Mouse (Mus musculus) heart, embryonic 11.5 days (tissue): ENCODE data around the gene Asb6. TPM values are rescaled to one million over a fixed set of nuclear protein-coding genes. Genes with fewer than 3 reads are reported as not detected.

Source experiments
- polyA plus RNA-seq: library from polyadenylated mRNA; unstranded; fragments of >200 nt; fragmentation: Nextera tagmentation; extraction: Ambion mirVana; gene quantifications from 2 replicates; pipeline ENCODE4 v1.2.1, GENCODE M21; 2014

Gene Asb6
- polyA plus RNA-seq, 1 experiment from 2014 or later: 20.2 TPM

Other genes with a start within 250 kb of the Asb6 start
- gene Cstad, start 235.3 kb downstream of the Asb6 start, polyA plus RNA-seq: 1.7 and 2.4 TPM in 2 replicates
- gene 1700001O22Rik, start 26.7 kb downstream of the Asb6 start, polyA plus RNA-seq: 1.2 and 1.6 TPM in 2 replicates
- 82.6 and 87.5 TPM in 2 replicates for gene Ntmt1, start 22.5 kb downstream of the Asb6 start, polyA plus RNA-seq
- gene Prrx2, start 4.6 kb upstream of the Asb6 start, polyA plus RNA-seq: 55.8 and 63.2 TPM in 2 replicates
- 3.1 and 3.6 TPM in 2 replicates for gene Ptges, start 99.5 kb upstream of the Asb6 start, polyA plus RNA-seq
- 23.3 and 23.7 TPM in 2 replicates for gene Tor1b, start 122.6 kb upstream of the Asb6 start, polyA plus RNA-seq
- gene Tor1a, start 137.6 kb upstream of the Asb6 start, polyA plus RNA-seq: 54.9 and 57.6 TPM in 2 replicates
- gene BC005624, start 151.9 kb upstream of the Asb6 start, polyA plus RNA-seq: 31.4 and 33.0 TPM in 2 replicates
- gene Usp20, start 151.9 kb upstream of the Asb6 start, polyA plus RNA-seq: 11.2 and 14.8 TPM in 2 replicates